Mouse (Mus musculus) liver, embryonic 12.5 days (tissue): ENCODE measurements around the gene Chd5. TPM values are rescaled to one million over a fixed set of nuclear protein-coding genes. Genes with fewer than 3 reads are reported as not detected.
A peak's percentile ranks its signal among the peaks of the same experiment; 100 is the strongest.

ENCODE experiments used
- ATAC-seq: fragments of 200-750 bp; cut with Nextera tagmentation; 2 replicates; pipeline ENCODE4 v1.8.0; 2017; ENCODE audit warnings: moderate number of reproducible peaks, mild to moderate bottlenecking, moderate library complexity
- H3K27ac ChIP-seq: fragments of 300-500 bp; sonication (generic); 2 replicates; pipeline ENCODE4 v1.5.1; 2016; ENCODE audit warnings: mild to moderate bottlenecking
- H3K27me3 ChIP-seq: fragments of 300-500 bp; sonication (generic); replicated peaks from 2 replicates; pipeline ENCODE4 v1.6.1; 2016; ENCODE audit warnings: mild to moderate bottlenecking, moderate library complexity
- H3K36me3 ChIP-seq: fragments of 300-500 bp; sonication (generic); 2 replicates; pipeline ENCODE4 v1.6.1; 2016; ENCODE audit warnings: mild to moderate bottlenecking, moderate library complexity
- H3K4me1 ChIP-seq: fragments of 300-500 bp; sonication (generic); 2 replicates; pipeline ENCODE4 v1.6.1; 2016
- H3K4me2 ChIP-seq: fragments of 300-500 bp; sonication (generic); 2 replicates; pipeline ENCODE4 v1.6.1; 2016; ENCODE audit warnings: mild to moderate bottlenecking, moderate library complexity
- H3K4me3 ChIP-seq: fragments of 300-500 bp; sonication (generic); 2 replicates; pipeline ENCODE4 v1.5.1; 2016; ENCODE audit warnings: mild to moderate bottlenecking, moderate library complexity
- H3K9ac ChIP-seq: fragments of 300-500 bp; sonication (generic); 2 replicates; pipeline ENCODE4 v1.6.1; 2016; ENCODE audit warnings: mild to moderate bottlenecking, moderate library complexity
- H3K9me3 ChIP-seq: fragments of 300-500 bp; sonication (generic); replicated peaks from 2 replicates; pipeline ENCODE4 v1.6.1; 2016; ENCODE audit warnings: mild to moderate bottlenecking, moderate library complexity
- WGBS: fragments of 180-500 bp; shearing (Covaris S2); methylation state at CpG from one replicate; pipeline ENCODE4 v1.1.7; 2016; ENCODE audit not compliant: insufficient replicate concordance; 5-methylcytosine and 5-hydroxymethylcytosine counted together
- polyA plus RNA-seq: library from polyadenylated mRNA; unstranded; fragments of >200 nt; fragmentation: Nextera tagmentation; extraction: Ambion mirVana; gene quantifications from 2 replicates; pipeline ENCODE4 v1.2.1, GENCODE M21; 2016

The Chd5 gene
- polyA plus RNA-seq, 1 experiment from 2014 or later, result 0.01 TPM

DNA sequence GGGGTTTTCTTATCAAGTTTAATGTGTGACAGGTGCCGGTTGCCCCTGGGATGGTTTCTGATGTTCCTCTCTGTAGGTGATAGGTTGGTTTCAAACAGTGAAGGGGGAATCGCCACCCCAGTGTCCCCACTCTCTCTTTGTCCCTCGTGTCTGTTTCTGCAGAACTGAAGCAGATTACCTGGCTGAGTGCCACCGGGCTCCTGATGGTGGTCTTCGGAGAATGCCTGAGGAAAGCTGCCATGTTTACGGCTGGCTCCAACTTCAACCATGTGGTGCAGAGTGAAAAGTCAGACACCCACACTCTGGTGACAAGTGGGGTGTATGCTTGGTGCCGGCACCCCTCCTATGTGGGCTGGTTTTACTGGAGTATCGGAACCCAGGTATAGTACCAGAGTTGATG lies 38.1 kb upstream of the Chd5 start:
- H3K9ac ChIP-seq, result no peak overlapping the region
- no peak overlapping the region for H3K4me3 ChIP-seq
- no peaks in the 10 kb centered on the region for H3K27me3 ChIP-seq
- H3K27ac ChIP-seq, result no peak overlapping the region
- no peaks in the 10 kb centered on the region for H3K9me3 ChIP-seq
- WGBS, result 79% methylated on average over 8 of the region's 8 CpGs
- H3K4me1 ChIP-seq, result peaks cover 26% of the 10 kb centered on the region
- H3K4me2 ChIP-seq, result no peak overlapping the region
- no peak for ATAC-seq
- H3K36me3 ChIP-seq, result peaks cover 63% of the 10 kb centered on the region

DNA sequence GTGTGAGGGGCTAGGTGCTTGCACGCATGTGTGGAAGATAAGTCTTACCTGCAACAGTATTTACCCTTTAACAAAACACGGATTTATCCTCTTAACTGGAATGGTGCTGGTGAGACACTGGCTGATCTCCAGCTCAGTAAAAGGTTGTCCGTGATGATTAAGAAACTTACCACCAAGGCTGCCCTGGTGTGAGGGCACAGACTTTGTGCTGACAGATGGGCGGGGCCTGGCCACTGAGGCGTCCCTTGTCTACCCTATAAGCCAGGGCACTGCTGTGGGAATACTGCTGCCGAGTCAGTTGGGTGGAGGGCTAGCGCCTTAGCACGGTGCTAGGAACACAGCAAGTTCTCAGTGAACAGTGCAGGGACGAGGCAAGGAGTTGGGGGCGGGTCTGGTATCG lies 36.4 kb upstream of the Chd5 start:
- Histone ChIP-seq H3K27me3 (no peaks in the 10 kb centered on the region), H3K4me1 (peaks cover 15% of the 10 kb centered on the region), H3K36me3 (peaks cover 67% of the 10 kb centered on the region), H3K4me2 (no peak overlapping the region), H3K9ac (no peak overlapping the region), H3K27ac (no peak overlapping the region), H3K4me3 (no peak overlapping the region), H3K9me3 (no peaks in the 10 kb centered on the region)
- WGBS, result 80% methylated on average over 11 of the region's 11 CpGs
- no peak for ATAC-seq

DNA sequence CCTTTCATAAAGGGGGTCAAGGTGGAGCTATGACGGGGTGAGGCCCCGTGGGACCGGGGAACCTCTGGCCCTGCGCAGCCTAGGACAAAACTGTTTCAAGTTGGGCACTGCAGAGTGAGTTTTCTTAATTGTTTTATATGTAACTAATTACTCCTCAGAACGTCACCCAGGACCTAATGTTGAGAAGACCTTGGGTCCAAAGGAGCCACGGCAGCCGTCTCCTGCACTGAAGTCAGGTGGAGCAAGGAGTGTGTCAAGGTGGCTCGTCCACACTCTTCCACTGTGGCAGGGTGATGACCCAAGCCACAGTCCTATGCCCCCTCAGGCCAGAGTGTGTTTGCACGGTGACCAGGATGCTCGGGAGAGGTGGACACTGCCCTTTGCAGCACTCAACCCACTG lies 35.3 kb upstream of the Chd5 start:
- no peaks in the 10 kb centered on the region for H3K9me3 ChIP-seq
- 89% methylated on average over 10 of the region's 10 CpGs for WGBS
- H3K4me1 ChIP-seq, result peaks cover 9% of the 10 kb centered on the region
- no peak overlapping the region for H3K4me2 ChIP-seq
- peaks cover 67% of the 10 kb centered on the region for H3K36me3 ChIP-seq
- no peak overlapping the region for H3K9ac ChIP-seq
- no peak overlapping the region for H3K4me3 ChIP-seq
- ATAC-seq, result no peak
- H3K27ac ChIP-seq, result no peak overlapping the region
- no peaks in the 10 kb centered on the region for H3K27me3 ChIP-seq

DNA sequence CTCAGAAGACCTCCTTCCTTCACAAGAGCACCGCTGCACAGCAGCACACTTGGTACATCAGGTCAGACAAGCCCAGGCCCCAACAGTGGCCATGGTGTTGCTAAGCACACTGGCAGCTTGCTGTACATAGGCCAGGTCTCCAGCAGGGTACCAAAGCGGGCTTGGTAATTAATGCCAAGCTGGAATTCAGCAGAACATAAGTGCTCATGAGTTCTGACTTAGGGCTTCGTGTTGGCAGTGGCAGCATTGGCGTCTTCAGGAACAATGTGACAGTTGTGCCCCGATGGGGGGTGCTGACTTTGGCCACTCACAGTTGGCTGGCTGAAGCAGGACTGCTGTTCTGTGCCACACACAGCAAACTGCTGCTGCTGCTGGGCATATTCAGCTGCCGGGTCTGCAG lies 33.8 kb upstream of the Chd5 start:
- H3K36me3 ChIP-seq, result peaks cover 69% of the 10 kb centered on the region
- no peak overlapping the region for H3K27ac ChIP-seq
- no peaks in the 10 kb centered on the region for H3K9me3 ChIP-seq
- no peaks in the 10 kb centered on the region for H3K4me1 ChIP-seq
- ATAC-seq, result no peak
- 84% methylated on average over 6 of the region's 6 CpGs for WGBS
- H3K4me2 ChIP-seq, result no peak overlapping the region
- H3K27me3 ChIP-seq, result peaks cover 10% of the 10 kb centered on the region
- H3K4me3 ChIP-seq, result no peak overlapping the region
- H3K9ac ChIP-seq, result no peak overlapping the region

DNA sequence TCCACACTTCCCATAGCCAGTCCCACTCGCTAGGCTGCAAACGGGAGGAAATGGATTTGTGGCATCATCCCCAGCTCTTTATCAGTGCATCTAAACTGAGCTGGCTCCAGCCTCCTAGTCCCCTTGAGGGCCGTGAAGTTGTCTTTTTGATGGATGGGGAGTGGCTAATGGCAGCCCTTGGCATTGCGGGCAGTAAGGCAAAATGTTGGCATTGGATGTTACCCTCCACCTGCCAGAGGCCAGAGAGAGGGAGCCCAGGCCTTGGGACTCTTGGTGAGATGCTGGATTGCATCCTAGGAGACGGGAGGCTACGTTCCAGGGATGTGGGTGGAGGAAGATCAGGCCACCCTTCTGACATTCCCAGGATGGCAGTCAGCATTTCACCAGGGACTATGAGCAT lies 32.5 kb upstream of the Chd5 start:
- 81% methylated on average over 6 of the region's 6 CpGs for WGBS
- Histone ChIP-seq H3K27me3 (peaks cover 23% of the 10 kb centered on the region), H3K9me3 (no peaks in the 10 kb centered on the region), H3K36me3 (peaks cover 56% of the 10 kb centered on the region), H3K4me3 (no peak overlapping the region), H3K9ac (no peak overlapping the region), H3K27ac (no peak overlapping the region), H3K4me2 (no peak overlapping the region), H3K4me1 (no peaks in the 10 kb centered on the region)
- no peak for ATAC-seq

DNA sequence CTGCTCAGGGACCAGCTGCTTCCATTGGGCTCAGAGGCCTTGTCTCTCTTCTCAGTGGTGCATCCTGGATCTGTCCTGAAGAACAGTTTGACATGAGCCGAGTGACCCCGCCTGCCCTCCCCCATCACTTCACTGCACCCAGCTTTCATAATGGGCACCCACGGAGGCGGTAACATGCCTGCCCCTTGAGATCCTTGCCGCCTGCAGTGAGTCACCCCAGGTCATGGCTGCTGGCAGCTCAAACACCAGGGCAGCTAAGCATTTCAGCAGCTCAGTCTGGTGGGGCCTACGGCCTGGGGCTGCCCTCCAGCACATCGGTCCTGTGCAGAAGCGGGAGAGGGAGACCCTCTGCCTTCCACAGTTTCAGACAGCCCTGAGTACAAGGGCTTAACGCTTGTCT lies 30.9 kb upstream of the Chd5 start:
- H3K27ac ChIP-seq, result no peak overlapping the region
- ATAC-seq, result no peak
- no peak overlapping the region for H3K4me2 ChIP-seq
- no peak overlapping the region for H3K4me3 ChIP-seq
- H3K9me3 ChIP-seq, result no peaks in the 10 kb centered on the region
- H3K36me3 ChIP-seq, result peaks cover 40% of the 10 kb centered on the region
- 81% methylated on average over 9 of the region's 9 CpGs for WGBS
- no peak overlapping the region for H3K9ac ChIP-seq
- H3K27me3 ChIP-seq, result peaks cover 38% of the 10 kb centered on the region
- peaks cover 8% of the 10 kb centered on the region for H3K4me1 ChIP-seq

DNA sequence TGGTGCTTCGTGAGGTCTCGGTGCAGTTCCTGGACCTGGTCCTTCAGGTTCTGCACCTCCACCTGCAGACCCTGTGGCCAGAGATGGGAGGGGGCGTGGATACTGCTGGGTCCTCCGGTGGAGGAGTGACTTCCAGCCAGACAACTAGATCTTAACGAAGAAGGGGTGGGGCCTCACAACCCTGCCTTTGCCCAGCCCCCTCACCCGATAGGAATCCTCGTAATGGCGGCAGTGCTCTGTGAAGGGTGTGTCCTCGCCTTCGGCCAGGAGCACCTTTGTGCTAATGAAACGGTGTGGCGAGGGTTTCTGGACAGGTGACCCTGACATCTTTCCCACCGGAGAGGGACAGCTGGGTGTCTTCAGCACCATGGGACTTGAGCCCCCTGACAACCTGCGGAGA lies 26.3 kb upstream of the Chd5 start:
- Histone ChIP-seq H3K9me3 (no peaks in the 10 kb centered on the region), H3K27me3 (peaks cover 85% of the 10 kb centered on the region), H3K9ac (no peak overlapping the region), H3K4me3 (peak overlapping the region; percentile 37), H3K36me3 (peaks cover 7% of the 10 kb centered on the region), H3K27ac (no peak overlapping the region), H3K4me1 (peaks cover 25% of the 10 kb centered on the region), H3K4me2 (peak overlapping the region; percentile 61)
- WGBS, result 4% methylated on average over 14 of the region's 14 CpGs
- peak; percentile 8; the same call in 1 of the 2 replicates for ATAC-seq

DNA sequence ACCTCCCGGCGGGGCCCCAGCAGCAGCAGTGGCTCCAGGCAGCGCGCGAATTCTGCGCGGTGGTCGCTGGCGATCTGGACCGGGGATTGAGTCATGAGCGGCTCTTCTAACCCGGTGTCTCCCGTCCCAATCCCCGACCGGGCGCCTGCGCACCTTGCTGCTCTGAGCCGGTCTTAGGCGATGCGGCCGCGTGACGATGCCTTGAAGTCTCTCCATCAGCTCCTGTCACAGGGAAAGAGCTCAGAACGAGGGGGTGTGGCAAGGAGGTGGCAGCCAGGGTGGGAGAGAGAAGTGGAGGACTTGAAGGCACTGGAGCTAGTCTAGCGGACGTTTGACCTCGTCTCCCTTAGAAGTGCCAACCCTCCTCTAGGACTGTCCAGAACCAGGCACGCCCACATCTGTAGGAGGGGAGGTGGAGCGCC lies 25.2 kb upstream of the Chd5 start:
- Histone ChIP-seq H3K4me3 (peak overlapping the region; percentile 37), H3K4me2 (peak overlapping the region; percentile 61), H3K36me3 (peaks cover 7% of the 10 kb centered on the region), H3K4me1 (peaks cover 28% of the 10 kb centered on the region), H3K27ac (no peak overlapping the region), H3K9me3 (no peaks in the 10 kb centered on the region), H3K9ac (0 out of 2 replicates have a peak overlapping the region, but pooled peaks have one; percentile 10), H3K27me3 (peaks cover 95% of the 10 kb centered on the region)
- under 1% methylated on average over 29 of the region's 29 CpGs for WGBS
- 0 out of 2 replicates have a peak, but pooled peaks have one; percentile 13 for ATAC-seq

DNA sequence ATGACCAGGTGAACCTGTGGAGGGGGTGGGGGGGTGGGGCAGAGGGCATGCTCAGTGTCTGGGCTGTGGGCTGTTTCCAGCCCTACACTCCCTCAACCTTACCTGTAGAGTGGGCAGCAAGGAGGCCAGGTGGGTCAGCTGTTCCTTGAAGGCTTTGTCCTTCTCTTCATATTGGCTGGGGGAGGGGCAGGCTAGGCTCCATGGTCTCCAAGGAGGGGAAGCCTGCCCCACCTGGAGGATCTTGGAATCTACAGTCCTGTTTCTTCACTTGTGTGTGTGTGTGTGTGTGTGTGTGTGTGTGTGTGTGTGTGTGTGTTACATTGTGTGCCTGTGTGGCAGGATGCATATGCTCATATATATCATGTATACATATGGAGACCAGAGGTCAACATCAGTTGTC lies 24.5 kb upstream of the Chd5 start:
- no peak overlapping the region for H3K27ac ChIP-seq
- H3K9me3 ChIP-seq, result no peaks in the 10 kb centered on the region
- no peak for ATAC-seq
- H3K4me2 ChIP-seq, result peak overlapping the region; percentile 61
- no peak overlapping the region for H3K4me3 ChIP-seq
- no peak overlapping the region for H3K9ac ChIP-seq
- H3K4me1 ChIP-seq, result peaks cover 34% of the 10 kb centered on the region
- peaks cover 4% of the 10 kb centered on the region for H3K36me3 ChIP-seq
- H3K27me3 ChIP-seq, result peaks cover 100% of the 10 kb centered on the region

DNA sequence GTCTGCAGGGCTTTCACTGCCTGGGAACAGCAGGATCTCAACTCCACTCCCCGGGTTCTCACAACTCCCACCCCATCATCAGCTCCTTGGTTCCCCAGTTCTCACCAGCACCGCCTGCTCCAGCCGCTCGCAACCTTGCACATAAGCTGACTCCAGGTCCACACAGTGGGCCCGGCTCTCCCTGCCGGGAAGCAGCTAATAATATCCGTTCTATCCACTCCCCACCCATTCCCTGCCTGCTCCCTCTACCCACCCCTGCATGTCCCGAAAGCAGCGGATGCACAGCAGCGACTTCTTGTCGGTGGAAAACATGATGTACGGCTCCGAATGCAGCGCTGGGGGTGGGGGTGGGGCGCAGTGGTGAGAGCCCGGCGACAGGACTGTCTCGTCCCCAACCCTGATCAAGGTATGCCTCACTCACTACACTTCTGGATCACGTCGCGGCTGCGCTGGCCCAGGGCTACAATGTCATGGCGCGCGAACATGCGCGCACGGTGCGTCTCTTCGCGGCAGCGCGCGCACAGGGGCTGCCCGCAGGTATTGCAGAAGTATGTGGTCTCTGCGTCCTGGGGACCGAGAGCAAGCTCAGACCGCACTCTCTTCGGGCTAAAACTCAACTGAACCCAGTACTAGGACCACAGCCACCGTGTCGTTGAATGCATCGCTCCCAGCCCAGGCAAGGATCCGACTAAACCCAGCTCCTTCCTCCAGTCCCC lies 22.8 kb upstream of the Chd5 start:
- H3K36me3 ChIP-seq, result no peaks in the 10 kb centered on the region
- peaks cover 85% of the 10 kb centered on the region for H3K27me3 ChIP-seq
- H3K27ac ChIP-seq, result no peak overlapping the region
- peaks cover 36% of the 10 kb centered on the region for H3K4me1 ChIP-seq
- H3K9me3 ChIP-seq, result no peaks in the 10 kb centered on the region
- ATAC-seq, result no peak
- WGBS, result 2% methylated on average over 43 of the region's 43 CpGs
- H3K4me3 ChIP-seq, result peak overlapping the region; percentile 12
- no peak overlapping the region for H3K9ac ChIP-seq
- H3K4me2 ChIP-seq, result peak overlapping the region; percentile 48

DNA sequence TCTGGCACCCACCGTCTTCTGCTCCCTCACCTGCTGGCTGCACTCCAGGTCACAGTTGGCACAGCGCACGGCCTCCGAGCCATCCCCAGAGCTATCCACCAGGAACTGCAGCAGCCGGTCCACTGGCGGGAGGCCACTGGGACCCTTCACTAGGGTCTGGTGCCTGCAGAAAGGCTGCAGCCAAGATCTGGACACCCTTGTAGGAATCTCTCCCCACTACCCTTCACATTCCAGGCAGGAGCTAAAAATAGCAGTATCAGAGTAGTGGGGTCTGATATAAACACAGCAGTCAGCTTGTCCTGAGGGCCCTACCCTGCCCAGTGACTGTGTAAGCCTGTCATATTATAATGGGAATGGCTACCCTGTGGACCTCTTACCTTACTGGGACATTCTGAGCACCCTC lies 20.8 kb upstream of the Chd5 start:
- no peaks in the 10 kb centered on the region for H3K36me3 ChIP-seq
- H3K9ac ChIP-seq, result no peak overlapping the region
- peaks cover 27% of the 10 kb centered on the region for H3K4me1 ChIP-seq
- H3K4me3 ChIP-seq, result no peak overlapping the region
- H3K9me3 ChIP-seq, result no peaks in the 10 kb centered on the region
- no peak for ATAC-seq
- H3K27ac ChIP-seq, result no peak overlapping the region
- 77% methylated on average over 6 of the region's 6 CpGs for WGBS
- H3K4me2 ChIP-seq, result no peak overlapping the region
- peaks cover 65% of the 10 kb centered on the region for H3K27me3 ChIP-seq

DNA sequence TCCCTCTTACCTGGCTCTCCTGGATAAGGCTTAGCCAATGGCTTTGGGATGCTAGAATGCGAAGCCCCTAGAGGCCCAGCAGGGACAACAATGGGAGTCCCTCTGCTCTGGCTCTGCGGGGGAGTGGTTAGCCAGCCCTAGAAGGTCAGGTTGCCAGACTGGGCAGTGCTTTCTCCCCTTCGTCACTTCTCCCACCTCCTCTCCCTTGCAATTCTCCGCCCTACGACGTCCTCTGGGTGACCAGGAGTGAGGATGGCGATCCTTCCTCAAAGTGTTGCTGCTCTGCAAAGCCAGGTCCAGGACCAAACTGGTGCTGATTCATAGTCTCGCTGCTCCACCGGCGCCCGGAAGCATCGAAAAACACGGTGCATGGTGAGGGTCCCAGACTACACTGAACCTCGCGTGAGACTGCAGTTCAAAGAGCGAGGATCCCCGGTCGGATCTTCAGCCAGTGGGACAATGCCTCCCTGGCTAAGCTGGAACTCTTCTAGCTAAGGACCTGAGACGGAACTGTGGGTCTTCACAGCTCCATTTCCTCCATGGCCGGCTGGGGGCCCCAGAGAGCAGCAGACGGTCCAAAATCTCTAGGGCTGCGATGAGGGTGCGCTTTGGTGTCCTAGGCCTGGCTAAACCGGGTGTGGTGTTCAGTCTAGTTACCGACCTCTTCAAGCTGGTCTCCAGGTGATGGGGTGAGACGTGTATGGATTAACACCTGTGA lies 19.8 kb upstream of the Chd5 start, which contains the start of gene Rnf207:
Gene Rnf207, minus strand, starts transcription at position 477 of the 718 bp plus-strand sequence.
- ATAC-seq, result no peak; the same call in 1 of the 2 replicates
- Histone ChIP-seq H3K27ac (no peak within 1 kb of the TSS), H3K27me3 (peaks cover 54% of the 10 kb centered on the region), H3K4me1 (peaks cover 18% of the 10 kb centered on the region; the same call in 1 of the 2 replicates), H3K4me3 (peak within 1 kb of the TSS; percentile 25), H3K36me3 (no peaks in the 10 kb centered on the region), H3K9ac (no peak within 1 kb of the TSS), H3K9me3 (no peaks in the 10 kb centered on the region), H3K4me2 (peak within 1 kb of the TSS; percentile 58)
- 5% methylated on average over 26 of the region's 26 CpGs for WGBS
